Comparison of ENCODE assay signal across 27 mouse cellular contexts in genomic region chr8:119563849-119564251, GRCm38 (mm10). TPM values are rescaled to one million over a fixed set of nuclear protein-coding genes. Genes with fewer than 3 reads are reported as not detected.
DNase-seq lines count a peak whose midpoint lies in the region; ATAC-seq and TF ChIP-seq lines count a peak whose summit lies in the region.
"Had no signal": no experiment of that assay in that cellular context is flagged by ENCODE, and none has a peak within 500 bp of the region (broad histone marks: within the 10 kb centered on the region; RNA-seq: fewer than 3 reads in every experiment).

No protein-coding gene starts in this region.

- WGBS in liver, postnatal 0 days (ENCODE audit: insufficient replicate concordance): 81% methylated on average over 14 of the region's 14 CpGs
- WGBS in forebrain, embryonic 14.5 days: 93% methylated on average over 14 of the region's 14 CpGs

- no peak overlapping the region for H3K4me2 ChIP-seq in liver, postnatal 0 days (ENCODE audit: low read depth, low read length)
- no peak overlapping the region for H3K4me2 ChIP-seq in forebrain, embryonic 14.5 days (ENCODE audit: low read length)
- H3K4me2 ChIP-seq: forebrain, embryonic 15.5 days; heart, embryonic 12.5 days; kidney, embryonic 15.5 days; limb, embryonic 15.5 days; liver, embryonic 15.5 days; neural tube, embryonic 15.5 days had no signal

- TF ChIP-seq CTCF in liver, postnatal 0 days (IDR thresholded peaks at IDR 0.05; ENCODE audit: low read depth): no peak

- H3K36me3 ChIP-seq in liver, postnatal 0 days (replicated peaks; ENCODE audit: insufficient read depth, low read length): peaks cover 32% of the 10 kb centered on the region
- peaks cover 57% of the 10 kb centered on the region for H3K36me3 ChIP-seq in forebrain, embryonic 14.5 days (ENCODE audit: control insufficient read depth, insufficient read depth, low read length)

- DNase-seq in cerebellum, adult 18-20 months: peak; percentile 28 to 31
- DNase-seq in liver, postnatal 0 days: no peak
- DNase-seq in liver: no peak
- DNase-seq in spleen, postnatal 36 days (ENCODE audit: low spot score in 2 of 2): peak; percentile 60 to 66
- peak; percentile 65 for DNase-seq in thymus, postnatal 25 days
- DNase-seq in forebrain, embryonic 14.5 days (ENCODE audit: low spot score): no peak
- no peak for DNase-seq in embryo, embryonic 10 days (ENCODE audit: low spot score)
- DNase-seq: adrenal gland, postnatal 14 days; embryo, embryonic 11 days; gastrocnemius, postnatal 14 days; heart, adult 18-20 months; heart, postnatal 14 days; kidney, postnatal 4 days had no signal

- H3K4me1 ChIP-seq in liver, postnatal 0 days (ENCODE audit: insufficient read depth): peaks cover 5% of the 10 kb centered on the region
- no peaks in the 10 kb centered on the region for H3K4me1 ChIP-seq in forebrain, embryonic 14.5 days (ENCODE audit: control insufficient read depth, insufficient read depth, low read length)
- H3K4me1 ChIP-seq: heart, embryonic 12.5 days had no signal

- no peaks in the 10 kb centered on the region for H3K9me3 ChIP-seq in liver, postnatal 0 days (ENCODE audit: low read length)
- H3K9me3 ChIP-seq in forebrain, embryonic 14.5 days (replicated peaks; ENCODE audit: control insufficient read depth, low read length): no peaks in the 10 kb centered on the region
- H3K9me3 ChIP-seq: forebrain, embryonic 15.5 days; heart, embryonic 12.5 days; kidney, embryonic 15.5 days; limb, embryonic 15.5 days; liver, embryonic 15.5 days; midbrain, embryonic 10.5 days; neural tube, embryonic 15.5 days had no signal

- H3K4me3 ChIP-seq in liver, postnatal 0 days (ENCODE audit: low read depth, low read length): no peak overlapping the region
- no peak overlapping the region for H3K4me3 ChIP-seq in forebrain, embryonic 14.5 days (ENCODE audit: low read depth, low read length)
- H3K4me3 ChIP-seq: forebrain, embryonic 15.5 days; heart, embryonic 12.5 days; kidney, embryonic 15.5 days; limb, embryonic 15.5 days; liver, embryonic 15.5 days; midbrain, embryonic 10.5 days; neural tube, embryonic 15.5 days had no signal

- TF ChIP-seq EP300 in liver, postnatal 0 days (IDR thresholded peaks at IDR 0.05; ENCODE audit: low read depth): no peak

- no peak overlapping the region for H3K9ac ChIP-seq in liver, postnatal 0 days (replicated peaks)
- no peak overlapping the region for H3K9ac ChIP-seq in forebrain, embryonic 14.5 days (ENCODE audit: low read length)
- H3K9ac ChIP-seq: forebrain, embryonic 15.5 days; heart, embryonic 12.5 days; kidney, embryonic 15.5 days; limb, embryonic 15.5 days; liver, embryonic 15.5 days; neural tube, embryonic 15.5 days had no signal

- ATAC-seq in cerebellum, adult (ENCODE audit: insufficient number of reproducible peaks, low FRiP score, low TSS enrichment): no peak
- ATAC-seq in liver, postnatal 0 days: peak; percentile 61
- no peak for ATAC-seq in forebrain, embryonic 14.5 days
- ATAC-seq: CD4-positive, CD25-positive, alpha-beta regulatory T cell, adult 4 months; forebrain, embryonic 15.5 days; hindbrain, postnatal 0 days; intestine, embryonic 16.5 days had no signal

- peak overlapping the region; percentile 56 for H3K27ac ChIP-seq in liver, postnatal 0 days (ENCODE audit: low read depth)
- no peak overlapping the region for H3K27ac ChIP-seq in forebrain, embryonic 14.5 days (ENCODE audit: low read depth, low read length)
- H3K27ac ChIP-seq: forebrain, embryonic 15.5 days; hindbrain, postnatal 0 days; kidney, embryonic 15.5 days; limb, embryonic 15.5 days; liver, embryonic 15.5 days; midbrain, embryonic 10.5 days; neural tube, embryonic 15.5 days had no signal

- no peaks in the 10 kb centered on the region for H3K27me3 ChIP-seq in liver, postnatal 0 days (ENCODE audit: insufficient read depth, low read length)
- no peaks in the 10 kb centered on the region for H3K27me3 ChIP-seq in forebrain, embryonic 14.5 days (replicated peaks; ENCODE audit: control insufficient read depth, insufficient read depth, low read length)
- H3K27me3 ChIP-seq: forebrain, embryonic 15.5 days; heart, embryonic 12.5 days; kidney, embryonic 15.5 days; limb, embryonic 15.5 days; liver, embryonic 15.5 days; neural tube, embryonic 15.5 days had no signal

RNA-seq across cellular contexts. Expression of gene Mbtps1, which starts 5.3 kb away (rescaled TPM):
- 17.3 and 20.1 TPM in 2 replicates for polyA plus RNA-seq in liver, postnatal 0 days (2015; fragmentation: Nextera tagmentation; extraction: Ambion mirVana)
- polyA plus RNA-seq in forebrain, embryonic 14.5 days (2014; fragmentation: Nextera tagmentation; extraction: Ambion mirVana): 50.0 and 58.4 TPM in 2 replicates

RNA-seq across cellular contexts. Expression of gene Hsdl1, which starts 11.1 kb away (rescaled TPM):
- 11.7 and 12.5 TPM in 2 replicates for polyA plus RNA-seq in liver, postnatal 0 days (2015; fragmentation: Nextera tagmentation; extraction: Ambion mirVana)
- polyA plus RNA-seq in forebrain, embryonic 14.5 days (2014; fragmentation: Nextera tagmentation; extraction: Ambion mirVana): 183 and 202 TPM in 2 replicates

RNA-seq across cellular contexts. Expression of gene Dnaaf1, which starts 11.2 kb away (rescaled TPM):
- polyA plus RNA-seq in liver, postnatal 0 days (2015; fragmentation: Nextera tagmentation; extraction: Ambion mirVana): 0.07 TPM in 1 of 2 replicates, not detected in the other
- polyA plus RNA-seq in forebrain, embryonic 14.5 days (2014; fragmentation: Nextera tagmentation; extraction: Ambion mirVana): 0.39 and 0.40 TPM in 2 replicates
- polyA plus RNA-seq: CD4-positive, CD25-positive, alpha-beta regulatory T cell, adult 4 months had no signal

RNA-seq across cellular contexts. Expression of gene Taf1c, which starts 41.2 kb away (rescaled TPM):
- 2.4 and 2.7 TPM in 2 replicates for polyA plus RNA-seq in liver, postnatal 0 days (2015; fragmentation: Nextera tagmentation; extraction: Ambion mirVana)
- polyA plus RNA-seq in forebrain, embryonic 14.5 days (2014; fragmentation: Nextera tagmentation; extraction: Ambion mirVana): 13.7 and 15.5 TPM in 2 replicates

RNA-seq across cellular contexts. Expression of gene Adad2, which starts 48.7 kb away (rescaled TPM):
- not detected in 2 replicates for polyA plus RNA-seq in liver, postnatal 0 days (2015; fragmentation: Nextera tagmentation; extraction: Ambion mirVana)
- 0.09 TPM in 1 of 2 replicates, not detected in the other for polyA plus RNA-seq in forebrain, embryonic 14.5 days (2014; fragmentation: Nextera tagmentation; extraction: Ambion mirVana)
- polyA plus RNA-seq: CD4-positive, CD25-positive, alpha-beta regulatory T cell, adult 4 months; forebrain, embryonic 15.5 days; heart, embryonic 12.5 days; hindbrain, embryonic 11.5 days; kidney, embryonic 15.5 days; liver, embryonic 15.5 days; lung, embryonic 16.5 days; stomach, embryonic 14.5 days had no signal

Comparison
In these comparisons a context has a peak if more than half of its experiments do, and no peak if none do; other contexts are left out.
1. DNase-seq: peak in cerebellum, adult 18-20 months (2 of 2), spleen, postnatal 36 days (2 of 2) and thymus, postnatal 25 days (single experiment); none in liver, postnatal 0 days (single experiment), liver (single experiment), forebrain, embryonic 14.5 days (single experiment) and embryo, embryonic 10 days (single experiment).
2. RNA of gene Hsdl1, which starts 11.1 kb away (polyA plus RNA-seq): 183 to 202 TPM in forebrain, embryonic 14.5 days; 11.7 to 12.5 TPM in liver, postnatal 0 days; every median in the first group is over 10 times any median in the second.